Mouse (Mus musculus) C2C12 (cell line): ENCODE results near the gene Wwc2. TPM values are rescaled to one million over a fixed set of nuclear protein-coding genes. Genes with fewer than 3 reads are reported as not detected.

Experiments used
- H3K27me3 ChIP-seq: one replicate; pipeline ENCODE4 v1.6.1; 2011; ENCODE audit not compliant: control insufficient read depth, insufficient read depth, insufficient read length
- H3K36me3 ChIP-seq: one replicate; pipeline ENCODE4 v1.6.1; 2011; ENCODE audit not compliant: control insufficient read depth, insufficient read depth
- H3K4me3 ChIP-seq: one replicate; pipeline ENCODE4 v1.5.1; 2011; ENCODE audit warnings: mild to moderate bottlenecking, control low read depth; ENCODE audit not compliant: poor library complexity, insufficient read depth, severe bottlenecking
- H3K79me2 ChIP-seq: one replicate; pipeline ENCODE4 v1.6.1; 2011; ENCODE audit not compliant: control insufficient read depth, insufficient read depth
- H3K79me3 ChIP-seq: one replicate; pipeline ENCODE4 v1.6.1; 2011; ENCODE audit warnings: low read depth, control low read depth
- H3ac ChIP-seq: one replicate; pipeline ENCODE3; 2011; ENCODE audit warnings: low read depth; ENCODE audit not compliant: control insufficient read depth, insufficient read length
- CEBPB ChIP-seq: IDR thresholded peaks from one replicate; pipeline ENCODE4 v1.6.1; 2011; ENCODE audit warnings: low read depth, mild to moderate bottlenecking, control low read depth, moderate library complexity
- CTCF ChIP-seq: IDR thresholded peaks from one replicate; pipeline ENCODE4 v1.5.1; 2011; ENCODE audit not compliant: control insufficient read depth, insufficient read depth, insufficient read length
- FOSL1 ChIP-seq: IDR thresholded peaks from one replicate; pipeline ENCODE4 v1.8.0; 2011; ENCODE audit warnings: mild to moderate bottlenecking, low read length; ENCODE audit not compliant: poor library complexity, insufficient read depth, severe bottlenecking
- MAX ChIP-seq: IDR thresholded peaks from one replicate; pipeline ENCODE4 v1.6.1; 2011; ENCODE audit warnings: mild to moderate bottlenecking, control low read depth
- MYOD1 ChIP-seq: IDR thresholded peaks from one replicate; pipeline ENCODE4 v1.6.1; 2011; ENCODE audit warnings: low read depth; ENCODE audit not compliant: control insufficient read depth, insufficient read length
- MYOG ChIP-seq: IDR thresholded peaks from one replicate; pipeline ENCODE4 v1.6.1; 2011; ENCODE audit not compliant: control insufficient read depth, insufficient read length; ENCODE audit errors: extremely low read depth
- USF1 ChIP-seq: IDR thresholded peaks from one replicate; pipeline ENCODE4 v1.6.1; 2011; ENCODE audit warnings: low read depth, mild to moderate bottlenecking, control low read depth, moderate library complexity
- polyA plus RNA-seq: library from polyadenylated mRNA; unstranded; fragments of >200 nt; fragmentation: generic; extraction: Trizol; gene quantifications from one replicate; pipeline ENCODE4 v1.2.1, GENCODE M21; 2012; ENCODE audit warnings: missing spikeins

Wwc2 gene
- polyA plus RNA-seq, 1 experiment = 15.3 TPM

- TF ChIP-seq CEBPB (no peak), MYOD1 (no peak), USF1 (no peak), MAX (no peak), FOSL1 (no peak), CTCF (no peak), MYOG (no peak)
- no peaks in the 10 kb centered on the region for H3K36me3 ChIP-seq
- H3K79me2 ChIP-seq = no peaks in the 10 kb centered on the region
- H3ac ChIP-seq = no peak overlapping the region
- H3K27me3 ChIP-seq = no peaks in the 10 kb centered on the region
- H3K4me3 ChIP-seq = no peak overlapping the region
- H3K79me3 ChIP-seq = no peaks in the 10 kb centered on the region
These were observed 204.4 kb downstream of the Wwc2 start for GRCm38 (mm10) chr8:47786323-47786722.

DNA sequence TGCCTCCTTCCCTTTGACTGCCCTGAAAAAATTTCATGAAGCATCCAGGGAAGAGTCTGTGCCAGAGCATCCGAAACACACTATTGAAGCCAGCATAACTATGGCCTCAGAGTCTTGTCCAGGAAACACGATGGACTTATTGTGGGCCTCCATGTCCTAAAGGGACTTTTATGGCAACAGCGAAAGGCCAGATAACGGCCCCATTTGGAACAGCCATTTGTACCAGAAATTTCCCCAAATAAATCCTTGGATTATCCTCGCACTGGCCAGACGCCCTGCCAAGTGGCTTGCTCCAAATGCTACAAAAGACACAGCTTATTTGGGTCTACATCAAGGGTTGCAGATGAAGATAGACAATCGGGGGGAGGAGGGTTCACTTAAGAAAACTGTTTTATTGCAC lies 206.3 kb downstream of the Wwc2 start:
- TF ChIP-seq USF1 (no peak), MYOG (no peak)
- Histone ChIP-seq H3K79me3 (no peaks in the 10 kb centered on the region), H3ac (no peak overlapping the region), H3K4me3 (no peak overlapping the region), H3K79me2 (no peaks in the 10 kb centered on the region), H3K36me3 (no peaks in the 10 kb centered on the region), H3K27me3 (no peaks in the 10 kb centered on the region)

- Histone ChIP-seq H3K79me2 (no peaks in the 10 kb centered on the region), H3ac (no peak overlapping the region), H3K36me3 (no peaks in the 10 kb centered on the region), H3K4me3 (no peak overlapping the region), H3K27me3 (no peaks in the 10 kb centered on the region), H3K79me3 (no peaks in the 10 kb centered on the region)
- no peak for TF ChIP-seq CEBPB
- no peak for TF ChIP-seq USF1
- TF ChIP-seq FOSL1 = no peak
- TF ChIP-seq MAX = no peak
- TF ChIP-seq CTCF = no peak
- TF ChIP-seq MYOG = no peak
These were observed 206.8 kb downstream of the Wwc2 start for GRCm38 (mm10) chr8:47783944-47784343.

DNA sequence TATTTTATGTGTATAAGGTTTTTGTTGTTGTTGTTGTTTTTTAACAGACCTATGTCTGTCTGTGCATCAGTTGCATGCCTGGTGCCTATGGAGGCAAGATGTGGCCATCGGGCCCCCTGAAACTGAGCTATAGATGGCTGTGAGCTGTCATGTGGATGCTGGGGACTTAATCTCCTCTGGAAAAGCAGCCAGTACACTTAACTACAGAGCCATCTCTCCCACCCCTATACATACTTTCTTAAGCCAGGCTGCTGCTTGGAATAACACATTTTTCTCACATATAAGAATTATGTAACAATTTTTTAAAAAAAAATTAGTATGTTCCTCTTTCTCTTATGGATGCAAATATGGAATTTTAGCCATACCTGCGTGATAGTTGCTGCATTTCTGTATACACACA lies 207.2 kb downstream of the Wwc2 start:
- no peaks in the 10 kb centered on the region for H3K79me2 ChIP-seq
- TF ChIP-seq MYOD1 (no peak), MYOG (no peak), CTCF (no peak), FOSL1 (no peak), CEBPB (no peak), USF1 (no peak), MAX (no peak)

DNA sequence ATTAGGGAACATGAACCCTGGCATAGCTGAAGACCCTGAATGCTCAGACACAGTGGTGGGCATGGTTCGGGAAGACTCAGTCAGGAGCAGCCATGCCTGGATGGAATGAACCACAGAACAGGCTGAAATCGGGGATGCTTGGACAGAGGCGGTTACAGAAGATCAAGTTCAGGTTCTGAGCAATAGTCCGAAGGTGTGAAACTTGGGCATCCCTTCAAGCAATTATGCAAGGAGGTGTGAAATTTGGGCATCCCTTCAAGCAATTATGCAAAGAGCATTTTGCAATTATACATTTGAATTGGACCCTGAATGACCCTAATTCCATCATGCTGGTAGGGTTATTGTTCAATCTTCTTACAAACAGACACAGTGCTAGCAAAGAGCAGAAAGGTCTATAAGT lies 208.8 kb downstream of the Wwc2 start:
- H3K36me3 ChIP-seq = no peaks in the 10 kb centered on the region
- H3K27me3 ChIP-seq = no peaks in the 10 kb centered on the region
- H3K4me3 ChIP-seq = no peak overlapping the region
- no peaks in the 10 kb centered on the region for H3K79me3 ChIP-seq
- H3ac ChIP-seq = no peak overlapping the region
- TF ChIP-seq USF1 (no peak), MYOD1 (no peak), CTCF (no peak), FOSL1 (no peak), MYOG (no peak), CEBPB (no peak), MAX (no peak)
- no peaks in the 10 kb centered on the region for H3K79me2 ChIP-seq

More for the DNA sequence above, 207.2 kb downstream of the Wwc2 start:
- no peak overlapping the region for H3K4me3 ChIP-seq
- no peaks in the 10 kb centered on the region for H3K79me3 ChIP-seq
- no peaks in the 10 kb centered on the region for H3K36me3 ChIP-seq
- H3ac ChIP-seq = no peak overlapping the region
- H3K27me3 ChIP-seq = no peaks in the 10 kb centered on the region

DNA sequence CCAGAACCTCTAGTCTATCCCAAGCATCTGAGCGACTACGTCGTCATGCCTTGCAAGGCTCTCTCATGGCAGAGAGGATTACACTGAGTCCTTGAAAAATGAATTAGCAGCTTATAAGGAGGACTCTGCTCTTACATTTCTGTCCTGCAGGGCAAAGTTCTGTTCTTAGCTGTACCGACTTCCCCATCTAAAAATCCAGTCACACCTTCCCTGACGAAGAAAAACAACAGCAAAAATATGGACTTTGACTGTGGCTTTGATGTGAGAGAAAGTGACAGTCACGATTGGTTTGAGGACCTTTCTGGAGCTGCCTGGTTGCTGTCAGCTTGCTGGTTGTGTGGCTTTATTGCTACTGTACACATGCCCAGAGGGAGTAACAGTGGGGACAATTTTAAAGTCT lies 211.1 kb downstream of the Wwc2 start:
- Histone ChIP-seq H3K36me3 (no peaks in the 10 kb centered on the region), H3K79me2 (no peaks in the 10 kb centered on the region), H3ac (no peak overlapping the region), H3K27me3 (no peaks in the 10 kb centered on the region), H3K4me3 (no peak overlapping the region), H3K79me3 (no peaks in the 10 kb centered on the region)
- TF ChIP-seq FOSL1 (no peak), MYOG (no peak), CTCF (no peak), MYOD1 (no peak), USF1 (no peak), CEBPB (no peak), MAX (no peak)
